Mouse (Mus musculus): ENCODE measurements at regions not wholly inside any gene's neighbourhood (a gene's known extent, or its start where the extent isn't known, plus 50 kb on each side); places are given as distances from the start of the nearest gene placed in this dataset.

- Histone ChIP-seq H3K4me1 (peaks cover 1% of the 10 kb centered on the region; the same call in 1 of the 2 replicates), H3K36me3 (replicated peaks) (no peaks in the 10 kb centered on the region), H3K27me3 (replicated peaks; ENCODE audit: low read depth, poor library complexity, severe bottlenecking) (no peaks in the 10 kb centered on the region), H3K27ac (replicated peaks) (no peak overlapping the region), H3K9me3 (peaks cover 2% of the 10 kb centered on the region; the same call in 1 of the 2 replicates), H3K4me3 (no peak overlapping the region)
- DNase-seq (ENCODE audit: low spot score): no peak
- WGBS: 70% methylated on average over 2 of the region's 2 CpGs
These were observed 233.7 kb upstream of the Eif4g2 start for GRCm38 (mm10) chr7:111316479-111316990.

- Histone ChIP-seq H3K27ac (replicated peaks) (no peak overlapping the region), H3K4me3 (no peak overlapping the region), H3K9me3 (peaks cover 5% of the 10 kb centered on the region; the same call in 1 of the 2 replicates), H3K27me3 (replicated peaks; ENCODE audit: low read depth, poor library complexity, severe bottlenecking) (no peaks in the 10 kb centered on the region), H3K36me3 (replicated peaks) (no peaks in the 10 kb centered on the region), H3K4me1 (no peaks in the 10 kb centered on the region)
- 89% methylated on average over 4 of the region's 4 CpGs for WGBS
- DNase-seq (ENCODE audit: low spot score): no peak
These were observed 231.1 kb upstream of the Eif4g2 start for GRCm38 (mm10) chr7:111313921-111314320.

- Histone ChIP-seq H3K27ac (replicated peaks) (no peak overlapping the region), H3K36me3 (replicated peaks) (no peaks in the 10 kb centered on the region), H3K4me1 (no peaks in the 10 kb centered on the region), H3K9me3 (no peaks in the 10 kb centered on the region), H3K4me3 (no peak overlapping the region), H3K27me3 (replicated peaks; ENCODE audit: low read depth, poor library complexity, severe bottlenecking) (no peaks in the 10 kb centered on the region)
- DNase-seq (ENCODE audit: low spot score): no peak
These were observed 222.4 kb upstream of the Eif4g2 start for GRCm38 (mm10) chr7:111305196-111305595.

- no peaks in the 10 kb centered on the region for H3K9me3 ChIP-seq
- no peaks in the 10 kb centered on the region for H3K4me1 ChIP-seq
- no peak overlapping the region for H3K4me3 ChIP-seq
- H3K27me3 ChIP-seq (replicated peaks; ENCODE audit: low read depth, poor library complexity, severe bottlenecking): no peaks in the 10 kb centered on the region
- no peaks in the 10 kb centered on the region for H3K36me3 ChIP-seq (replicated peaks)
- WGBS: 86% methylated on average over 16 of the region's 16 CpGs
- no peak for DNase-seq (ENCODE audit: low spot score)
- H3K27ac ChIP-seq (replicated peaks): no peak overlapping the region
These were observed 219.1 kb upstream of the Eif4g2 start for GRCm38 (mm10) chr7:111301791-111302488.

GRCm38 (mm10) chr7:111297174-111297902, 214.5 kb upstream of the Eif4g2 start:
- Histone ChIP-seq H3K36me3 (replicated peaks) (no peaks in the 10 kb centered on the region), H3K4me3 (no peak overlapping the region), H3K27me3 (replicated peaks; ENCODE audit: low read depth, poor library complexity, severe bottlenecking) (no peaks in the 10 kb centered on the region), H3K27ac (replicated peaks) (no peak overlapping the region), H3K9me3 (no peaks in the 10 kb centered on the region), H3K4me1 (no peaks in the 10 kb centered on the region)
- DNase-seq (ENCODE audit: low spot score): no peak
- WGBS: 85% methylated on average over 9 of the region's 9 CpGs

GRCm38 (mm10) chr7:111283411-111283955, 200.7 kb upstream of the Eif4g2 start:
- 46% methylated on average over 13 of the region's 13 CpGs for WGBS
- Histone ChIP-seq H3K27me3 (replicated peaks; ENCODE audit: low read depth, poor library complexity, severe bottlenecking) (no peaks in the 10 kb centered on the region), H3K4me3 (no peak overlapping the region), H3K36me3 (replicated peaks) (no peaks in the 10 kb centered on the region), H3K27ac (replicated peaks) (no peak overlapping the region), H3K9me3 (no peaks in the 10 kb centered on the region), H3K4me1 (peaks cover 12% of the 10 kb centered on the region)
- DNase-seq (ENCODE audit: low spot score): no peak

- H3K4me1 ChIP-seq: peaks cover 12% of the 10 kb centered on the region
- DNase-seq (ENCODE audit: low spot score): no peak
- WGBS: 77% methylated on average over 8 of the region's 8 CpGs
These were observed 199.5 kb upstream of the Eif4g2 start for GRCm38 (mm10) chr7:111282314-111282713.

GRCm38 (mm10) chr7:111277703-111278102, 194.9 kb upstream of the Eif4g2 start:
- Histone ChIP-seq H3K36me3 (replicated peaks) (no peaks in the 10 kb centered on the region), H3K4me1 (peaks cover 6% of the 10 kb centered on the region; the same call in 1 of the 2 replicates), H3K27me3 (replicated peaks; ENCODE audit: low read depth, poor library complexity, severe bottlenecking) (no peaks in the 10 kb centered on the region), H3K4me3 (no peak overlapping the region), H3K9me3 (no peaks in the 10 kb centered on the region), H3K27ac (replicated peaks) (no peak overlapping the region)
- no peak for DNase-seq (ENCODE audit: low spot score)
- WGBS: 84% methylated on average over 3 of the region's 3 CpGs

More at GRCm38 (mm10) chr7:111282314-111282713, 199.5 kb upstream of the Eif4g2 start:
- Histone ChIP-seq H3K9me3 (no peaks in the 10 kb centered on the region), H3K4me3 (no peak overlapping the region), H3K27me3 (replicated peaks; ENCODE audit: low read depth, poor library complexity, severe bottlenecking) (no peaks in the 10 kb centered on the region), H3K27ac (replicated peaks) (no peak overlapping the region), H3K36me3 (replicated peaks) (no peaks in the 10 kb centered on the region)

- WGBS: 90% methylated on average over 5 of the region's 5 CpGs
- no peaks in the 10 kb centered on the region for H3K36me3 ChIP-seq (replicated peaks)
- no peak overlapping the region for H3K4me3 ChIP-seq
- no peak for DNase-seq (ENCODE audit: low spot score)
- no peaks in the 10 kb centered on the region for H3K9me3 ChIP-seq
- no peaks in the 10 kb centered on the region for H3K27me3 ChIP-seq (replicated peaks; ENCODE audit: low read depth, poor library complexity, severe bottlenecking)
- no peak overlapping the region for H3K27ac ChIP-seq (replicated peaks)
- H3K4me1 ChIP-seq: no peaks in the 10 kb centered on the region
These were observed 191.0 kb upstream of the Eif4g2 start for GRCm38 (mm10) chr7:111273839-111274238.

GRCm38 (mm10) chr7:111270874-111271273, 188.0 kb upstream of the Eif4g2 start:
- Histone ChIP-seq H3K27ac (replicated peaks) (no peak overlapping the region), H3K4me1 (no peaks in the 10 kb centered on the region), H3K27me3 (replicated peaks; ENCODE audit: low read depth, poor library complexity, severe bottlenecking) (no peaks in the 10 kb centered on the region), H3K9me3 (no peaks in the 10 kb centered on the region), H3K36me3 (replicated peaks) (no peaks in the 10 kb centered on the region), H3K4me3 (no peak overlapping the region)
- DNase-seq (ENCODE audit: low spot score): no peak
- WGBS: 89% methylated on average over 4 of the region's 4 CpGs

GRCm38 (mm10) chr7:111268197-111268596, 185.4 kb upstream of the Eif4g2 start:
- Histone ChIP-seq H3K36me3 (replicated peaks) (no peaks in the 10 kb centered on the region), H3K27me3 (replicated peaks; ENCODE audit: low read depth, poor library complexity, severe bottlenecking) (no peaks in the 10 kb centered on the region), H3K9me3 (no peaks in the 10 kb centered on the region), H3K4me1 (no peaks in the 10 kb centered on the region), H3K4me3 (no peak overlapping the region), H3K27ac (replicated peaks) (no peak overlapping the region)
- DNase-seq (ENCODE audit: low spot score): no peak
- 89% methylated on average over 2 of the region's 2 CpGs for WGBS

- Histone ChIP-seq H3K36me3 (replicated peaks) (no peaks in the 10 kb centered on the region), H3K9me3 (no peaks in the 10 kb centered on the region), H3K27me3 (replicated peaks; ENCODE audit: low read depth, poor library complexity, severe bottlenecking) (no peaks in the 10 kb centered on the region), H3K27ac (replicated peaks) (no peak overlapping the region), H3K4me3 (no peak overlapping the region), H3K4me1 (no peaks in the 10 kb centered on the region)
- WGBS: 77% methylated on average over 1 of the region's 1 CpGs
- no peak for DNase-seq (ENCODE audit: low spot score)
These were observed 180.5 kb upstream of the Eif4g2 start for GRCm38 (mm10) chr7:111263302-111263701.
